ENCODE assay signal across 8 mouse cellular contexts in the genomic region with DNA sequence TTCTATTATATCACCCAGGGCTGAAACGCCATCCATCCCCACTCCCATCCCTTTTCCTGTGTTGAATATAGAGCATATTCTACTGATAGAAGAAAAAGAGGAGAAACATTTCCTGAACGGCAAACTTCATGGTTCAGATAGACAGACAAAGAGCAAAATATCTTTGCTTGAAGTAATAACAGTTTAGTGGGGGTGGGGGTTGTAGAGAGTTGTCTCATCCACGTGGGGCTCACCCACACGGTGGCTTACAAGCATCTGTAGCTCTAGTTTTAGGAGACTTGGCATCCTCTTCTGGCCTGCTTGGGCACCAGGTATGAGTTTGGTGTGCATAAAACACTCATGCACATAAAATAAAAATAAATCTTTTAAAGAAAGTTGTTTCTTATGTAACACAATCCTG. TPM values are rescaled to one million over a fixed set of nuclear protein-coding genes. Genes with fewer than 3 reads are reported as not detected.
DNase-seq lines count a peak whose midpoint lies in the region; ATAC-seq lines count a peak whose summit lies in the region.

No protein-coding gene starts in this region.

- no peaks in the 10 kb centered on the region for H3K36me3 ChIP-seq in limb, embryonic 13.5 days
- H3K36me3 ChIP-seq in stomach, embryonic 16.5 days (ENCODE audit: control insufficient read depth, insufficient read depth, low read length) = no peaks in the 10 kb centered on the region

- peak overlapping the region; percentile 89 for H3K4me3 ChIP-seq in limb, embryonic 13.5 days
- H3K4me3 ChIP-seq in stomach, embryonic 16.5 days (replicated peaks; ENCODE audit: low read length) = peak overlapping the region; percentile 87

- H3K4me2 ChIP-seq in limb, embryonic 13.5 days (replicated peaks) = peak overlapping the region; percentile 79
- H3K4me2 ChIP-seq in stomach, embryonic 16.5 days (ENCODE audit: low read depth, low read length) = peak overlapping the region; percentile 81

- 24% methylated on average over 4 of the region's 4 CpGs for WGBS in limb, embryonic 13.5 days
- 28% methylated on average over 4 of the region's 4 CpGs for WGBS in stomach, embryonic 16.5 days

- no peak for ATAC-seq in limb, embryonic 13.5 days (ENCODE audit: low FRiP score, low read depth)
- no peak for ATAC-seq in stomach, embryonic 16.5 days (ENCODE audit: insufficient read depth, low FRiP score)

- H3K27me3 ChIP-seq in limb, embryonic 13.5 days = no peaks in the 10 kb centered on the region
- no peaks in the 10 kb centered on the region for H3K27me3 ChIP-seq in stomach, embryonic 16.5 days (ENCODE audit: control insufficient read depth, insufficient read depth, low read length)

- H3K9ac ChIP-seq in limb, embryonic 13.5 days = peak overlapping the region; percentile 99
- H3K9ac ChIP-seq in stomach, embryonic 16.5 days (ENCODE audit: low read length) = peak overlapping the region; percentile 95

- H3K4me1 ChIP-seq in limb, embryonic 13.5 days = peaks cover 52% of the 10 kb centered on the region
- H3K4me1 ChIP-seq in stomach, embryonic 16.5 days (ENCODE audit: control insufficient read depth, insufficient read depth, low read length) = peaks cover 27% of the 10 kb centered on the region

- H3K9me3 ChIP-seq in limb, embryonic 13.5 days = no peaks in the 10 kb centered on the region
- H3K9me3 ChIP-seq in stomach, embryonic 16.5 days (replicated peaks; ENCODE audit: control insufficient read depth, low read length) = no peaks in the 10 kb centered on the region

- peak; percentile 37 for DNase-seq in cerebellum, adult 9-10 months
- DNase-seq in cerebellum, postnatal 4 days (ENCODE audit: low spot score in 2 of 2) = no peak
- DNase-seq in right cerebral cortex, postnatal 25 days = peak; percentile 5
- no peak for DNase-seq in right cerebral cortex, postnatal 14 days
- no peak for DNase-seq in cerebellum, adult 8-10 months
- no peak for DNase-seq in kidney, adult 18-20 months

- H3K27ac ChIP-seq in limb, embryonic 13.5 days = peak overlapping the region; percentile 55; the same call in 1 of the 2 replicates
- H3K27ac ChIP-seq in stomach, embryonic 16.5 days (ENCODE audit: low read length) = peak overlapping the region; percentile 85

RNA-seq across cellular contexts. Expression of a gene that starts 0.6 kb away (rescaled TPM):
- polyA plus RNA-seq in limb, embryonic 13.5 days (2015; fragmentation: Nextera tagmentation; extraction: Ambion mirVana) = 2,406 and 2,417 TPM in 2 replicates
- polyA plus RNA-seq in stomach, embryonic 16.5 days (2015; fragmentation: Nextera tagmentation; extraction: Ambion mirVana) = 1,289 and 1,748 TPM in 2 replicates

RNA-seq across cellular contexts. Expression of a gene that starts 59.4 kb away (rescaled TPM):
- 39.3 and 39.7 TPM in 2 replicates for polyA plus RNA-seq in limb, embryonic 13.5 days (2015; fragmentation: Nextera tagmentation; extraction: Ambion mirVana)
- polyA plus RNA-seq in stomach, embryonic 16.5 days (2015; fragmentation: Nextera tagmentation; extraction: Ambion mirVana) = 25.0 and 25.9 TPM in 2 replicates

Comparison
In these comparisons a context has a peak if more than half of its experiments do, and no peak if none do; other contexts are left out.
1. DNase-seq: peak in cerebellum, adult 9-10 months (single experiment) and right cerebral cortex, postnatal 25 days (single experiment); none in cerebellum, postnatal 4 days (0 of 2), right cerebral cortex, postnatal 14 days (single experiment), cerebellum, adult 8-10 months (single experiment) and kidney, adult 18-20 months (single experiment).